Mouse (Mus musculus) lung, embryonic 14.5 days (tissue): ENCODE measurements at regions not wholly inside any gene's neighbourhood (a gene's known extent, or its start where the extent isn't known, plus 50 kb on each side); places are given as distances from the start of the nearest gene placed in this dataset.
A peak's percentile ranks its signal among the peaks of the same experiment; 100 is the strongest.

ENCODE experiments used
- ATAC-seq: fragments of 200-750 bp; cut with Nextera tagmentation; 2 replicates; pipeline ENCODE4 v1.8.0; 2017; ENCODE audit warnings: mild to moderate bottlenecking, moderate TSS enrichment, moderate library complexity; ENCODE audit not compliant: insufficient read depth
- DNase-seq: peaks from one replicate; pipeline ENCODE4 v3.0.0-alpha.2; 2015
- H3K27ac ChIP-seq: fragments of 300-500 bp; sonication (generic); 2 replicates; pipeline ENCODE4 v1.5.1; 2014; ENCODE audit warnings: low read depth, mild to moderate bottlenecking, moderate library complexity
- H3K27me3 ChIP-seq: fragments of 300-500 bp; sonication (generic); 2 replicates; pipeline ENCODE4 v1.6.1; 2014; ENCODE audit warnings: low read length, control low read depth; ENCODE audit not compliant: insufficient read depth
- H3K36me3 ChIP-seq: fragments of 300-500 bp; sonication (generic); 2 replicates; pipeline ENCODE4 v1.6.1; 2014; ENCODE audit warnings: control low read depth; ENCODE audit not compliant: insufficient read depth
- H3K4me1 ChIP-seq: fragments of 300-500 bp; sonication (generic); 2 replicates; pipeline ENCODE4 v1.6.1; 2014; ENCODE audit warnings: antibody characterized with exemption, control low read depth; ENCODE audit not compliant: insufficient read depth
- H3K4me2 ChIP-seq: fragments of 300-500 bp; sonication (generic); 2 replicates; pipeline ENCODE4 v1.6.1; 2014; ENCODE audit warnings: mild to moderate bottlenecking
- H3K4me3 ChIP-seq: fragments of 300-500 bp; sonication (generic); 2 replicates; pipeline ENCODE4 v1.5.1; 2014; ENCODE audit warnings: low read depth, low read length
- H3K9ac ChIP-seq: fragments of 300-500 bp; sonication (generic); 2 replicates; pipeline ENCODE4 v1.6.1; 2014
- H3K9me3 ChIP-seq: fragments of 300-500 bp; sonication (generic); 2 replicates; pipeline ENCODE4 v1.6.1; 2016; ENCODE audit warnings: low read depth, low read length, control low read depth
- CTCF ChIP-seq: IDR thresholded peaks from 2 replicates; pipeline ENCODE4 v1.5.1; 2016; ENCODE audit warnings: antibody characterized with exemption, low read depth
- WGBS: fragments of 180-500 bp; shearing (Covaris S2); extraction: QIAGEN DNeasy Blood & Tissue Kit; methylation state at CpG from one replicate; pipeline ENCODE4 v1.1.7; 2014; 5-methylcytosine and 5-hydroxymethylcytosine counted together

DNA sequence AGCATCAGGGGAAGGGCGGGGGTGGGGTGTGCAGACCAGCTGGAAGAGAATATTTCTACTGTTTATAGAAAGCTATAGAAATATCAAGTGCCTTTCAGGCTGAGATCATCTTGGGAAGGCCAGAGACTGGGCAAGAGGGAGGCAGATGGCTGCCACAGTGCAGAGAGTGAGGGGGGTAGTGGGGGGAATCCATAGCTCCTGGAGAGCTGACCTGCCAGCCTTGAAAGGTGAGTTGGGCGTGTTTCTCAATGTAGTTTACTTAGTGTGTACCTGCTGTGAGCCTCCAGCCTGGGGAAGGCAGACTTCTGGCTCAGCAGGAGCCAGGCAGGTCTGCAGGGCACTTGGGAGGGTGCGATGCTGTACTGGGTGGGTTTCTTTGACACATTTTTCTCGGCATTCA, 115.5 kb downstream of the Kctd15 start:
- H3K9ac ChIP-seq: no peak overlapping the region
- no peaks in the 10 kb centered on the region for H3K36me3 ChIP-seq
- no peaks in the 10 kb centered on the region for H3K27me3 ChIP-seq
- H3K4me2 ChIP-seq: no peak overlapping the region
- no peaks in the 10 kb centered on the region for H3K9me3 ChIP-seq
- no peak for TF ChIP-seq CTCF
- no peak overlapping the region for H3K27ac ChIP-seq
- no peak overlapping the region for H3K4me3 ChIP-seq
- peak; percentile 94 for ATAC-seq
- H3K4me1 ChIP-seq: 0 out of 2 replicates have a peak, but pooled peaks cover 4% of the 10 kb centered on the region
- WGBS: 42% methylated on average over 4 of the region's 4 CpGs
- peak; percentile 26 for DNase-seq

DNA sequence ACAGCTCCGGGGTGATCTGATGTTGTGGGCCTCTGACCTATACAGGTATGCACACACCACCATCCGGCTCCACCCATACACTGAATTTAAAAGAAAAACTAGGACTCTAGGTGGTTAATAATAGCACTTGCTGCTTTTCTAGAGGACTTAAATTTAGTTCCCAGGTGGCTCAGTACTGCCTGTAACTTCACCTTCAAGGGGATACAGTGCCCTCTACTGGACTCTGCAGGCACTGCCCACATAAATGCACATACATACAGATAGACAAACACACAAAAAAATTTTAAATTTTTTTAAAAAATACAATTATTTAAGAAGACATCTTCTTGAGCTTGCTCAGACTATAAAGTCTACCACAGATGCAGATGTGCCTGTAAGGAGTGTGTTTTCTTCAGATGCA, 116.7 kb downstream of the Kctd15 start:
- H3K9ac ChIP-seq: no peak overlapping the region
- 0 out of 2 replicates have a peak, but pooled peaks have one; percentile 18 for TF ChIP-seq CTCF
- H3K9me3 ChIP-seq: no peaks in the 10 kb centered on the region
- H3K27me3 ChIP-seq: no peaks in the 10 kb centered on the region
- ATAC-seq (no peak), DNase-seq (no peak)
- 0 out of 2 replicates have a peak, but pooled peaks cover 4% of the 10 kb centered on the region for H3K4me1 ChIP-seq
- no peak overlapping the region for H3K4me3 ChIP-seq
- WGBS: 91% methylated on average over 2 of the region's 2 CpGs
- no peaks in the 10 kb centered on the region for H3K36me3 ChIP-seq
- H3K27ac ChIP-seq: no peak overlapping the region
- H3K4me2 ChIP-seq: no peak overlapping the region

DNA sequence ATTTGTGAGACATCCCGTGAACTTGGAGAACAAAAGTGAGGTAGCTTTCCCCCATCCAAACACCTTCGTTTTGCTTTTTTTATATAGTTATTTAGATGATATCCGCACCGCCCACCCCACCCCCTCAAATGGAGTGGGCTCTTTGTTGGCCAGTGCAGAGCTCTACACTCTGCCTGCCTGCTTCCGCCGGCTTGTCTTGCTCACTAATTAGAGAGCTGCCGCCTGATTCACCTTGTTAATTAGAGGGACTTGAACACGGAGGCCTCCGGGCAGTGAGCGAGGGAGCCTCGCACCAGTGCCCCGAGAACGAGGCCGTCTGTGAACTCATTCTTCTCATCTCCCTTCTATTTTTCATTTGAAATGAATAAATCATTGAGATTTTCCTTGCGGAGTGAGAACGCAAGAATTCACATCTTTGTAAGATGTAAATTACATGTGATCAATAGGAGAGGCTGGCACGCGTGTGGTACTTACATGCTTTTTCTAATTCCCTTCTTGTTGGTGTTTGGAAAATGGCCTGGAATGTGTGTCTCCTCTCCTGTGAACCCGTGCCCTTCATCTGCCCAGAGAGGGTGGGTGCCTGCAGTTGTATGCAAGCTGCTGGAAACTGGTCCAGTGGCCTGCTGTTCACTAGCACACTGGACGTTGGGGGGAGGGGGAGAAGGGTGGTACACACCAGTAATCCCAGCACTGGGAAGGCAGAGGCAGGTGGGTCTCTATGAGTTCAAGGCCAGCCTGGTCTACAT, 118.0 kb downstream of the Kctd15 start:
- ATAC-seq: no peak
- H3K4me3 ChIP-seq: no peak overlapping the region
- no peak overlapping the region for H3K4me2 ChIP-seq
- H3K27me3 ChIP-seq: no peaks in the 10 kb centered on the region
- DNase-seq: no peak
- no peaks in the 10 kb centered on the region for H3K36me3 ChIP-seq
- no peaks in the 10 kb centered on the region for H3K9me3 ChIP-seq
- no peak overlapping the region for H3K27ac ChIP-seq
- 0 out of 2 replicates have a peak, but pooled peaks cover 4% of the 10 kb centered on the region for H3K4me1 ChIP-seq
- WGBS: 87% methylated on average over 20 of the region's 20 CpGs
- TF ChIP-seq CTCF: no peak
- no peak overlapping the region for H3K9ac ChIP-seq

- no peak overlapping the region for H3K9ac ChIP-seq
- TF ChIP-seq CTCF: no peak
- no peaks in the 10 kb centered on the region for H3K36me3 ChIP-seq
- H3K4me3 ChIP-seq: no peak overlapping the region
- ATAC-seq (no peak), DNase-seq (no peak)
- no peak overlapping the region for H3K4me2 ChIP-seq
- 73% methylated on average over 9 of the region's 9 CpGs for WGBS
- H3K9me3 ChIP-seq: no peaks in the 10 kb centered on the region
- H3K27ac ChIP-seq: no peak overlapping the region
- H3K27me3 ChIP-seq: no peaks in the 10 kb centered on the region
- H3K4me1 ChIP-seq: 0 out of 2 replicates have a peak, but pooled peaks cover 4% of the 10 kb centered on the region
Observed at GRCm38 (mm10) chr7:34537122-34537521, 119.4 kb downstream of the Kctd15 start.

DNA sequence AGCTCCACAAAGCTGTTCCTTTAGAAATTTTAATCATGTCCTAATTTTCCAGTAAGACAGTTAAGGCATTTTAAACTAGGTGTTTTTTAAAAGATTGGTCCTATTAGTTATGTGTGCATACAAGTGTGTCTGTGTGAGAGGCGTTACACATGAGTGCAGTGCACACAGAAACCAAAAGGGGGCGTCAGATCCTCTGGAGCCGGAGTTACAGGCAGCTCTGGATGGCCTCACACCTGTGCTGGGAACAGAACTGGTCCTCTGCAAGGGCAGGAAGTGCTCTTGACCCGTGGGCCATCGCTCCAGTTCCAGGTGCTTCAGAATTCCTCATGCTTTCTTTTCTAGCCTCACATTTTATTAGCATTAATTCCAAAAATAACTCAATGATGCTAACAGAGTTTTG, 122.3 kb downstream of the Kctd15 start:
- Histone ChIP-seq H3K4me2 (no peak overlapping the region), H3K27me3 (no peaks in the 10 kb centered on the region), H3K27ac (no peak overlapping the region), H3K4me1 (no peaks in the 10 kb centered on the region), H3K9ac (no peak overlapping the region), H3K9me3 (no peaks in the 10 kb centered on the region), H3K4me3 (no peak overlapping the region), H3K36me3 (no peaks in the 10 kb centered on the region)
- no peak for ATAC-seq
- 66% methylated on average over 5 of the region's 5 CpGs for WGBS
- TF ChIP-seq CTCF: no peak
- DNase-seq: no peak

DNA sequence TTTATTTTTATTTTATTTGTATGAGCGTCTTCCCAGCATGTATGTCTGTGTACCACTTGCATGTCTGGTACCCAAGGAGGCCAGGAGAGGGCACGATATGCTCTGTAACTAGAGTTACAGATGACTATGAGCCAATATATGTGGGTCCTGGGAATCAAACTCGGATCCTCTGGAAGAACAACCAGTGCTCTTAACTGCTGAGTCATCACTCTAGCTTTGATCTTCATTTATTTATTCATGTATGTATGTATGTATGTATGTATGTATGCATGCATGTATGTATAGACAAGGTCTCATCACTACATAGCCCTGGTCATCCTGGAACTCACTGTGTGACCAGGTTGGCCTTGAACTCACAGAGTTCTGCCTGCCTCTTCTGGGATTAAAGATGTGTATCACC, 124.9 kb downstream of the Kctd15 start:
- no peaks in the 10 kb centered on the region for H3K27me3 ChIP-seq
- H3K4me1 ChIP-seq: no peaks in the 10 kb centered on the region
- no peaks in the 10 kb centered on the region for H3K36me3 ChIP-seq
- no peaks in the 10 kb centered on the region for H3K9me3 ChIP-seq
- no peak overlapping the region for H3K27ac ChIP-seq
- no peak for DNase-seq
- TF ChIP-seq CTCF: no peak
- H3K4me3 ChIP-seq: no peak overlapping the region
- ATAC-seq: no peak
- H3K9ac ChIP-seq: no peak overlapping the region
- H3K4me2 ChIP-seq: no peak overlapping the region
- WGBS: 74% methylated on average over 3 of the region's 3 CpGs

- Histone ChIP-seq H3K9me3 (no peaks in the 10 kb centered on the region), H3K27me3 (no peaks in the 10 kb centered on the region), H3K4me1 (no peaks in the 10 kb centered on the region), H3K36me3 (no peaks in the 10 kb centered on the region), H3K4me3 (no peak overlapping the region), H3K27ac (no peak overlapping the region), H3K9ac (no peak overlapping the region), H3K4me2 (no peak overlapping the region)
- DNase-seq (peak; percentile 5), ATAC-seq (no peak)
- peak; percentile 46 for TF ChIP-seq CTCF
- 67% methylated on average over 2 of the region's 2 CpGs for WGBS
Observed at GRCm38 (mm10) chr7:34507858-34508257, 114.7 kb upstream of the Lsm14a start.
